Mouse (Mus musculus) ovary, adult 18-20 months (tissue): Measurements from ENCODE around the gene Arhgap21.
A peak's percentile ranks its signal among the peaks of the same experiment; 100 is the strongest.
"Not testable (repeated sequence)": the region's sequence is repeated elsewhere in the genome, so short reads cannot be mapped to it uniquely, and the experiment has no call there.

ENCODE experiments used
- DNase-seq: peaks from one replicate; pipeline ENCODE4 v3.0.0; 2022; ENCODE audit warnings: low spot score, mixed read lengths

Gene Arhgap21

GRCm38 (mm10) chr2:20941105-20941504 lies 27.6 kb downstream of the Arhgap21 start:
- DNase-seq = no peak

- DNase-seq = no peak
Measured at GRCm38 (mm10) chr2:20939367-20939766, 29.3 kb downstream of the Arhgap21 start.

- DNase-seq = no peak
Measured at GRCm38 (mm10) chr2:20936609-20937221, 32.0 kb downstream of the Arhgap21 start.

- no peak for DNase-seq
Measured at GRCm38 (mm10) chr2:20934406-20934805, 34.3 kb downstream of the Arhgap21 start.

DNA sequence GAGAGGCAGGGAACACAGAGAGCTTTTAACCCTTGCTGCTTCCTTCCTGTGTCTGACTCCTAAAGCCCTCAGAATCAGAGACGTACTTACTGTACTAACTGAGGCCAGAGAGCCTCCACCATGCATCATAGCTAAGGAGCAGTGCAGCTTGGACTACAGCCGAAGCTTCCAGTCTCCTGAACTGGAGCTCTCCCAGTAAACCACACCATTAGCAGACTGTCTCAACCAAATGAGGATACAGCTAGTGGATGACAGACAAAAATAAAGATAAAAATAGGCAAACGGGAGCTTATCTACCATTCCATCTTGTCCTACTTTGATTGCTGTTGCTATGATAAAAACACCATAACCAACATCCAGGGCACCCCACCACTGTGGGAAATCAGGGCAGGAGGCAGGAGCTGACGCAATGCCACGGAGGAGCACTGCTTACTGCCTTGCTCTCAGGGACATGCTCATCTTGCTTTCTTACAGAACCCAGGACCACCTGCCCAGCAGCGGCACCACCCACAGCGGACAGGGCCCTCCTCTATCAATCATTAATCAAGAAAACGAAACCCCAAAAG lies 35.9 kb downstream of the Arhgap21 start:
- DNase-seq = no peak

GRCm38 (mm10) chr2:20931761-20932160 lies 36.9 kb downstream of the Arhgap21 start:
- DNase-seq = not testable (repeated sequence)

GRCm38 (mm10) chr2:20928454-20928853 lies 40.2 kb downstream of the Arhgap21 start:
- DNase-seq = no peak

- DNase-seq = no peak
Measured at GRCm38 (mm10) chr2:20924938-20925337, 43.7 kb downstream of the Arhgap21 start.

GRCm38 (mm10) chr2:20922366-20922765 lies 46.3 kb downstream of the Arhgap21 start:
- DNase-seq = no peak

DNA sequence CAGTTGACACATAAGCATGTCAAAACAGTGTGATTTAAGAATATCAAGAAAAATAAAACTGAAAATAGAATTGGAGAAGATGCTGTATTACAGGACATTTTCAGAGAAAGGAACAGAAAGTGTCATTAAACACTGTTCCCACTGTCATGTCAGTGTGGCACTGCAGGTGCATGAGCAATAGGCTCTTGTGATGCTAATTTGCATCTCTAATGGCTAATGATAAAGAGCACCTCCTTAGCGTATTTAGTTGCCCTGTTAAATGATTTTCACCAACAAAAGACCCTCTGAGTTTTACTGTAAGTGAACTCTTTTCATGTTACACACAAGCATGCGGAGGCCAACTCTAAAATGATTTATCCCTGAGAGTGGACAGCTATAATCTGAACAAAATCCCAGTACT lies 47.1 kb downstream of the Arhgap21 start:
- no peak for DNase-seq

DNA sequence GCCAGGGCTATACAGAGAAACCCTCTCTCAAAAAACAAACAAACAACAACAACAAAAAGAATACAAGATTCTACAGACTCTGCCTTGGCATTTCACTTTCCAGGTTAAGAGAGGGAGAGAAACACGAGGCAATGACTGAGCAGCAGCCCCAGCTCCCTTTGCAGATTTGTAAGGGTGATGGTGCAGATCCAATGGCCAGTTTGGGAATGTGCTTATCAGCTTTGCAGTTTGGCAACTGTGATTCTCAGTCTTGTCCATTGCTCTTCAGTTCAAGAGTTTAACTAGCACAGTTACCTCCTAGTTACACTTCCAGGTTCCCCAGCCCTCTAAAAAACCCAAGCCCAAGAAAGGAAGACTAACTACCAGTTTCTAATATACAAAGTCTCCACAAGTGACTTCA lies 47.7 kb downstream of the Arhgap21 start:
- no peak for DNase-seq

- no peak for DNase-seq
Measured at GRCm38 (mm10) chr2:20914531-20915320, 54.0 kb downstream of the Arhgap21 start.

DNA sequence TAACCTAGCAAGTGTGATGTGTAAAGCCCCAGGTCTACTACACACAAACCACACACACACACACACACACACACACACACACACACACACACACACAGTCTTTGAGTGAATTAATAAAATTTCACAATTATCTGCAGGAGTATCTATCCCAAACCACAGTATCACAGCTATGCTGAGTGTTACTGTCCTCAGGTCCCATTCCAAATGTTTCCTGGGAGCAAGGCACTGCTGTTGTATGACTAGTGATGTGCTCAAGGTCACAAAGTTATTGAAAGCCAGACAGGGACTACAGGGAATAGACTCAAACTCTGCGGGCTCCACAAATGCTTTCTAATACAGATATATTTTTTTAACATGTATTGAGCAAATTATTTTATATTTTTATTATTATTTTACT lies 55.7 kb downstream of the Arhgap21 start:
- no peak for DNase-seq

GRCm38 (mm10) chr2:20912348-20913018 lies 56.2 kb downstream of the Arhgap21 start:
- no peak for DNase-seq

- no peak for DNase-seq
Measured at GRCm38 (mm10) chr2:20910446-20910845, 58.2 kb downstream of the Arhgap21 start.

DNA sequence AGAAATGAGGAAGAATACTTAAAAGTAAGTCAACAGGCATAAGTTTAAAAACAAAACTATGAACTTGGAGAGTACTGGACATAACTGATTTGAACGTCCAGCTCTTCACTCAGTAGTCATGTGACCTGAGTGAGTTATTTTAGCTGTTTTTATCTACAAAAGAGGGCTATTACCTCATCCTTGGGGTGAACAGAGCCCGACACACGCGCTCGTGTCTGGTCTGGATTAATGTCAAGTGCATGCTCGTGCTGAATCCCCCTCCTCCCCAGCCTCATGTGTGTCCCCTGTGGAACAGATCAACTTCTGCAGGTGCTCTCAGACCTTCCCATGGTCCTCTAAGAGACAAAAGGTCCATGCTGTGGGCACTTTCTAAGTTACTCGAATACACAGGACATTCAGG lies 59.3 kb downstream of the Arhgap21 start:
- no peak for DNase-seq

- no peak for DNase-seq
Measured at GRCm38 (mm10) chr2:20907291-20907690, 61.4 kb downstream of the Arhgap21 start.

DNA sequence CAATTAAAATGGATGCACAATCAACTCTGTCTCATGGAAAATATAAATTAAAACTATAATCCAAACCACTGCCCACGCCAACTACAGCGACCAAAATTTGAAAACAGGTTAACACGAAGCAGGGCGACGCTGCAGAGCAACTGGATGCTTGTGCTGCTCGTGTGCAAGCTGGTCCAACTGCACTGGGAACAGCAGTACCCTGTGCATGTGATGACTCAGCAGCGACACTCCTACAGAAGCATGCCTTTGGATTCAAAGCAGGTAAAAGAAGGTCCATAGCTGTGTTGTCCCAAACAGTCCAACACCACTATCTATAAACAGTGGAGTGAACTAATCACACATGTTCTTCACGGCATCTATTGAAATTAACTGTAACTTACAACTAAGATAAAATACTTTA lies 63.3 kb downstream of the Arhgap21 start:
- no peak for DNase-seq

GRCm38 (mm10) chr2:20902981-20903645 lies 65.6 kb downstream of the Arhgap21 start:
- no peak for DNase-seq

- no peak for DNase-seq
Measured at GRCm38 (mm10) chr2:20901916-20902315, 66.8 kb downstream of the Arhgap21 start.

DNA sequence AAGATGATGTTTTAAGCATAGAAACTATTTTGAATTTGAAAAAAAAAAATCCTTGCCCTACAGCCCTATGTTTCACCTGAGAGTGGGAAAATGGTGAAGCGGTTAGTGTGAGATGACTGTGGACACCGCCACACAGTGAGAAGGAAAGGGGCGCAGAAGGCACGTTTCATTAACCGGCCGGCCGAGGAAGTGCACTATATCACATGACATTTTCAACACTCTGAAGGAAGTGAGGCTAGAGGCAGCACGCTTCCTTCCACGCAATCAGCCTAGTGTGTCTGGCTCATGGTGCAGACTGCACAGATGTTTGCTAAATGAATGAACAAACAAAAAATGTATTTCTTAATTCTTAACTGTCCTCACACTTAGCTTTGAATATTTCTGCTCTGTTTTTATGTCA lies 69.4 kb downstream of the Arhgap21 start:
- DNase-seq = no peak

DNA sequence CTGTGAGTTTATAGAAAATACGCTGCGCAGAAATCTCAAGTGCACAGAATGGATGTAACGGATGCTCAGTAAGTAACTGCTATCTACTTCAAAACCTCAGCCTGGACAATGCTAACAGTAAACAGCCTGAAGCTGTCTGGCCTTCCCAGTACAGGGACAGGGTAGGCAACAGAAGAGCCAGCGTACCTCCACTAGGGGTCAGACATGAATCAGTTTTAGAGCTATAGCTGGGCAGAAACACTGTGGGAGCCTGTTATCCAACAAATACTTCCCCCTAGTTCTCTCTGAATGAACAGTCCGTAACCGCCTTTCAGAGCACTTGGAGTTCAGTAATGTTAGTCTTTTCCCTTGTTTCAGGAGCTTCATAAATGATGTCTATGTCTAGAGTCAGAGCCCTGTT lies 70.0 kb downstream of the Arhgap21 start:
- peak; percentile 61 for DNase-seq
